Mouse (Mus musculus): ENCODE data around the gene Dgke. TPM values are rescaled to one million over a fixed set of nuclear protein-coding genes. Genes with fewer than 3 reads are reported as not detected.

The Dgke gene
- polyA plus RNA-seq, 1 experiment: 1.6 TPM

DNA sequence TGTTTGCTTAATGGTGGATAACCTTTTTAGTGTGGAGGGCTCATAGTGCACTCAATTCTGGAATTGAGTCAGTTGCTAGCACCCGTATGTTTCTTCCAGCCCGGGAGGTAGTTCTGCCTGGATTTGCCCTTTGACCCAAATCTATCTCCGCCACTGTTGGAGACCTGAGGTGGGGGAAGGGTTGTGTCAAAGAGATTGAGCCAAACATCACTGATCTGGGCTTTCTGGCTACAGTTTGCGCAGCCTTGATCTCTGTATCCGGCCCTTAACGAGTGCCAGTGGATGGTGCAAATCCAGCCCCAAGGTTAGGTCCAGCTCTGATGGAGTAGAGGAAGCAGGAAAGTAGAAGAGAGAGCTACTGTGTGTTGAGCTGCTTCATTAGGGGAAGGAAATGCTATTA is 63.6 kb downstream of the Dgke start:
- Histone ChIP-seq H3ac (ENCODE audit: control insufficient read depth, insufficient read length, low read depth) (no peak overlapping the region), H3K79me3 (ENCODE audit: low read depth) (peaks cover 18% of the 10 kb centered on the region), H3K27me3 (ENCODE audit: control insufficient read depth, insufficient read depth, insufficient read length) (no peaks in the 10 kb centered on the region), H3K36me3 (ENCODE audit: control insufficient read depth, insufficient read depth) (no peaks in the 10 kb centered on the region), H3K79me2 (ENCODE audit: control insufficient read depth, insufficient read depth) (peaks cover 39% of the 10 kb centered on the region), H3K4me3 (ENCODE audit: insufficient read depth, poor library complexity, severe bottlenecking) (no peak overlapping the region)
- TF ChIP-seq USF1 (IDR thresholded peaks at IDR 0.05; ENCODE audit: low read depth) (no peak), CTCF (IDR thresholded peaks at IDR 0.05; ENCODE audit: control insufficient read depth, insufficient read depth, insufficient read length) (no peak), CEBPB (IDR thresholded peaks at IDR 0.05; ENCODE audit: low read depth) (no peak), MYOD1 (IDR thresholded peaks at IDR 0.05; ENCODE audit: control insufficient read depth, insufficient read length, low read depth) (no peak)

- Histone ChIP-seq H3ac (ENCODE audit: control insufficient read depth, insufficient read length, low read depth) (no peak overlapping the region), H3K36me3 (ENCODE audit: control insufficient read depth, insufficient read depth) (no peaks in the 10 kb centered on the region), H3K79me3 (ENCODE audit: low read depth) (peaks cover 18% of the 10 kb centered on the region), H3K4me3 (ENCODE audit: insufficient read depth, poor library complexity, severe bottlenecking) (no peak overlapping the region), H3K27me3 (ENCODE audit: control insufficient read depth, insufficient read depth, insufficient read length) (no peaks in the 10 kb centered on the region), H3K79me2 (ENCODE audit: control insufficient read depth, insufficient read depth) (peaks cover 39% of the 10 kb centered on the region)
- TF ChIP-seq CTCF (IDR thresholded peaks at IDR 0.05; ENCODE audit: control insufficient read depth, insufficient read depth, insufficient read length) (no peak), MYOD1 (IDR thresholded peaks at IDR 0.05; ENCODE audit: control insufficient read depth, insufficient read length, low read depth) (no peak), USF1 (IDR thresholded peaks at IDR 0.05; ENCODE audit: low read depth) (no peak), CEBPB (IDR thresholded peaks at IDR 0.05; ENCODE audit: low read depth) (no peak), MAX (IDR thresholded peaks at IDR 0.05) (no peak), FOSL1 (IDR thresholded peaks at IDR 0.05; ENCODE audit: insufficient read depth, low read length, poor library complexity, severe bottlenecking) (no peak), MYOG (IDR thresholded peaks at IDR 0.05; ENCODE audit: control insufficient read depth, extremely low read depth, insufficient read length) (no peak)
Observed at GRCm38 (mm10) chr11:89002621-89003020, 64.0 kb downstream of the Dgke start.

DNA sequence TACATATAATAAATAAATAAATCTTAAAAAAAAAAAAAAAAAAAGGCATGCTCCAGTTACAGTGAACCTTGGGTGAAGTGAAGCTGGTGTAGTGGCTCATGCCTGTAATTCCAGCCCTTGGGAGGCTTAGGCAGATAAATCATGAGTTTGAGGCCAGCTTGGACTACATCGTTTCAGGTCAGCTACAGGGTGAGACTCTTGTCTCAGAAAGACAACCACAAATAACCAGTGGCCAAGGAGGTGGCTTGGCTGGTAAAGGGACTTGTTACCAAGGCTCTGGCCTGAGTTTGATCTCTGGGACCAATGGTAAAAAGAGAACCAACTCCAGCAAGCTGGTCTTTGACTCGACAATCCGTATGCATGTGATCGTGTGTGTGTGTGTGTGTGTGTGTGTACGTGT is 64.6 kb downstream of the Dgke start:
- peaks cover 39% of the 10 kb centered on the region for H3K79me2 ChIP-seq (ENCODE audit: control insufficient read depth, insufficient read depth)
- TF ChIP-seq USF1 (IDR thresholded peaks at IDR 0.05; ENCODE audit: low read depth): no peak
- no peak for TF ChIP-seq MYOG (IDR thresholded peaks at IDR 0.05; ENCODE audit: control insufficient read depth, extremely low read depth, insufficient read length)
- TF ChIP-seq FOSL1 (IDR thresholded peaks at IDR 0.05; ENCODE audit: insufficient read depth, low read length, poor library complexity, severe bottlenecking): no peak
- no peak for TF ChIP-seq MAX (IDR thresholded peaks at IDR 0.05)
- TF ChIP-seq MYOD1 (IDR thresholded peaks at IDR 0.05; ENCODE audit: control insufficient read depth, insufficient read length, low read depth): no peak
- TF ChIP-seq CEBPB (IDR thresholded peaks at IDR 0.05; ENCODE audit: low read depth): no peak
- no peak for TF ChIP-seq CTCF (IDR thresholded peaks at IDR 0.05; ENCODE audit: control insufficient read depth, insufficient read depth, insufficient read length)
- H3K36me3 ChIP-seq (ENCODE audit: control insufficient read depth, insufficient read depth): no peaks in the 10 kb centered on the region
- H3K4me3 ChIP-seq (ENCODE audit: insufficient read depth, poor library complexity, severe bottlenecking): no peak overlapping the region
- H3ac ChIP-seq (ENCODE audit: control insufficient read depth, insufficient read length, low read depth): no peak overlapping the region
- no peaks in the 10 kb centered on the region for H3K27me3 ChIP-seq (ENCODE audit: control insufficient read depth, insufficient read depth, insufficient read length)
- H3K79me3 ChIP-seq (ENCODE audit: low read depth): peaks cover 18% of the 10 kb centered on the region

- Histone ChIP-seq H3K27me3 (ENCODE audit: control insufficient read depth, insufficient read depth, insufficient read length) (no peaks in the 10 kb centered on the region), H3K79me2 (ENCODE audit: control insufficient read depth, insufficient read depth) (peaks cover 39% of the 10 kb centered on the region), H3K36me3 (ENCODE audit: control insufficient read depth, insufficient read depth) (no peaks in the 10 kb centered on the region), H3K79me3 (ENCODE audit: low read depth) (peaks cover 18% of the 10 kb centered on the region), H3K4me3 (ENCODE audit: insufficient read depth, poor library complexity, severe bottlenecking) (no peak overlapping the region), H3ac (ENCODE audit: control insufficient read depth, insufficient read length, low read depth) (no peak overlapping the region)
- no peak for TF ChIP-seq USF1 (IDR thresholded peaks at IDR 0.05; ENCODE audit: low read depth)
- TF ChIP-seq CEBPB (IDR thresholded peaks at IDR 0.05; ENCODE audit: low read depth): no peak
- no peak for TF ChIP-seq MAX (IDR thresholded peaks at IDR 0.05)
- TF ChIP-seq FOSL1 (IDR thresholded peaks at IDR 0.05; ENCODE audit: insufficient read depth, low read length, poor library complexity, severe bottlenecking): no peak
- TF ChIP-seq MYOD1 (IDR thresholded peaks at IDR 0.05; ENCODE audit: control insufficient read depth, insufficient read length, low read depth): no peak
- TF ChIP-seq MYOG (IDR thresholded peaks at IDR 0.05; ENCODE audit: control insufficient read depth, extremely low read depth, insufficient read length): no peak
- no peak for TF ChIP-seq CTCF (IDR thresholded peaks at IDR 0.05; ENCODE audit: control insufficient read depth, insufficient read depth, insufficient read length)
Observed at GRCm38 (mm10) chr11:89001569-89001968, 65.1 kb downstream of the Dgke start.

- Histone ChIP-seq H3K79me2 (ENCODE audit: control insufficient read depth, insufficient read depth) (peaks cover 39% of the 10 kb centered on the region), H3K36me3 (ENCODE audit: control insufficient read depth, insufficient read depth) (no peaks in the 10 kb centered on the region), H3K4me3 (ENCODE audit: insufficient read depth, poor library complexity, severe bottlenecking) (peak overlapping the region; percentile 43), H3K79me3 (ENCODE audit: low read depth) (peaks cover 18% of the 10 kb centered on the region), H3ac (ENCODE audit: control insufficient read depth, insufficient read length, low read depth) (peak overlapping the region; percentile 33), H3K27me3 (ENCODE audit: control insufficient read depth, insufficient read depth, insufficient read length) (no peaks in the 10 kb centered on the region)
- TF ChIP-seq CEBPB (IDR thresholded peaks at IDR 0.05; ENCODE audit: low read depth): no peak
- no peak for TF ChIP-seq MAX (IDR thresholded peaks at IDR 0.05)
- TF ChIP-seq MYOD1 (IDR thresholded peaks at IDR 0.05; ENCODE audit: control insufficient read depth, insufficient read length, low read depth): no peak
- TF ChIP-seq USF1 (IDR thresholded peaks at IDR 0.05; ENCODE audit: low read depth): no peak
- TF ChIP-seq CTCF (IDR thresholded peaks at IDR 0.05; ENCODE audit: control insufficient read depth, insufficient read depth, insufficient read length): no peak
- no peak for TF ChIP-seq FOSL1 (IDR thresholded peaks at IDR 0.05; ENCODE audit: insufficient read depth, low read length, poor library complexity, severe bottlenecking)
- TF ChIP-seq MYOG (IDR thresholded peaks at IDR 0.05; ENCODE audit: control insufficient read depth, extremely low read depth, insufficient read length): no peak
Observed at GRCm38 (mm10) chr11:89000527-89000819, 66.2 kb downstream of the Dgke start.
